Comparison of ENCODE assay signal across 8 mouse cellular contexts in genomic region chr2:181319248-181320102, GRCm38 (mm10). TPM values are rescaled to one million over a fixed set of nuclear protein-coding genes. Genes with fewer than 3 reads are reported as not detected.
DNase-seq lines count a peak whose midpoint lies in the region; ATAC-seq and TF ChIP-seq lines count a peak whose summit lies in the region.

Gene Rtel1, plus strand, starts transcription at chr2:181319739.

- DNase-seq in c-Kit-positive CD71-positive TER-119-positive erythroid progenitor cells, embryonic 14.5 days (ENCODE audit: low spot score): peak; percentile 80
- peak; percentile 87 to 91 for DNase-seq in heart, postnatal 10 days
- DNase-seq in large intestine, adult 2 months (ENCODE audit: low read depth, low spot score): peak; percentile 53
- peak; percentile 80 to 82 for DNase-seq in lung, adult 18-20 months
- DNase-seq in testis, postnatal 14 days (ENCODE audit: low spot score): peak; percentile 87

- H3K4me3 ChIP-seq in E14TG2a.4 (replicated peaks; ENCODE audit: low read length): peak within 1 kb of the TSS; percentile 88
- H3K4me3 ChIP-seq in forebrain, embryonic 13.5 days: peak within 1 kb of the TSS; percentile 64
- peak within 1 kb of the TSS; percentile 56 for H3K4me3 ChIP-seq in neural tube, embryonic 15.5 days (replicated peaks)

- H3K27ac ChIP-seq in forebrain, embryonic 13.5 days: no peak within 1 kb of the TSS; the same call in 1 of the 2 replicates
- peak within 1 kb of the TSS; percentile 74 for H3K27ac ChIP-seq in neural tube, embryonic 15.5 days (replicated peaks)

- H3K4me1 ChIP-seq in E14TG2a.4 (replicated peaks; ENCODE audit: low read depth, low read length): peaks cover 61% of the 10 kb centered on the region
- H3K4me1 ChIP-seq in forebrain, embryonic 13.5 days: peaks cover 21% of the 10 kb centered on the region
- peaks cover 24% of the 10 kb centered on the region for H3K4me1 ChIP-seq in neural tube, embryonic 15.5 days

- ATAC-seq in forebrain, embryonic 13.5 days: peak; percentile 92
- peak; percentile 91 for ATAC-seq in neural tube, embryonic 15.5 days (ENCODE audit: low FRiP score)

- WGBS in forebrain, embryonic 13.5 days: 6% methylated on average over 40 of the region's 40 CpGs
- 3% methylated on average over 40 of the region's 40 CpGs for whole genome bisulfite sequencing in large intestine, adult 2 months
- WGBS in neural tube, embryonic 15.5 days: 6% methylated on average over 40 of the region's 40 CpGs

- no peaks in the 10 kb centered on the region for H3K9me3 ChIP-seq in E14TG2a.4 (ENCODE audit: low read length)
- H3K9me3 ChIP-seq in forebrain, embryonic 13.5 days (replicated peaks): no peaks in the 10 kb centered on the region
- H3K9me3 ChIP-seq in neural tube, embryonic 15.5 days (replicated peaks): no peaks in the 10 kb centered on the region

- H3K27me3 ChIP-seq in E14TG2a.4 (ENCODE audit: insufficient read depth, low read length): peaks cover 9% of the 10 kb centered on the region
- peaks cover 3% of the 10 kb centered on the region; the same call in 1 of the 2 replicates for H3K27me3 ChIP-seq in forebrain, embryonic 13.5 days
- peaks cover 10% of the 10 kb centered on the region; the same call in 1 of the 2 replicates for H3K27me3 ChIP-seq in neural tube, embryonic 15.5 days (replicated peaks)

- peak within 1 kb of the TSS; percentile 79 for H3K4me2 ChIP-seq in forebrain, embryonic 13.5 days
- H3K4me2 ChIP-seq in neural tube, embryonic 15.5 days: peak within 1 kb of the TSS; percentile 70

- peaks cover 40% of the 10 kb centered on the region for H3K36me3 ChIP-seq in E14TG2a.4 (ENCODE audit: insufficient read depth, low read length)
- peaks cover 24% of the 10 kb centered on the region for H3K36me3 ChIP-seq in forebrain, embryonic 13.5 days (ENCODE audit: poor library complexity, severe bottlenecking)
- peaks cover 20% of the 10 kb centered on the region for H3K36me3 ChIP-seq in neural tube, embryonic 15.5 days

- intact Hi-C loops in heart, postnatal 10 days (cut with DNase I): no loop called here

- TF ChIP-seq CTCF in E14TG2a.4 (conservative IDR thresholded peaks at IDR 0.05; ENCODE audit: low read length): no peak

- H3K9ac ChIP-seq in forebrain, embryonic 13.5 days: peak within 1 kb of the TSS; percentile 67
- H3K9ac ChIP-seq in neural tube, embryonic 15.5 days (replicated peaks): peak within 1 kb of the TSS; percentile 53

RNA-seq across cellular contexts. Expression of gene Rtel1, which starts in this region (rescaled TPM):
- 35.9 and 49.3 TPM in 2 replicates for polyA plus RNA-seq in forebrain, embryonic 13.5 days (2015; fragmentation: Nextera tagmentation; extraction: Ambion mirVana)
- total RNA-seq in heart, postnatal 10 days (2021): 10 to 100 TPM; 24.8 to 27.7 TPM
- 39.6 and 46.1 TPM in 2 replicates for polyA plus RNA-seq in large intestine, adult 2 months (2012; rRNA removed)
- polyA plus RNA-seq in neural tube, embryonic 15.5 days (2015; fragmentation: Nextera tagmentation; extraction: Ambion mirVana): 37.3 and 39.4 TPM in 2 replicates
